Mouse (Mus musculus) ovary, postnatal 10 days (tissue): ENCODE data around the gene Angptl8.
A peak's percentile ranks its signal among the peaks of the same experiment; 100 is the strongest.
"Not testable (repeated sequence)": the region's sequence is repeated elsewhere in the genome, so short reads cannot be mapped to it uniquely, and the experiment has no call there.

Experiments used
- DNase-seq: peaks from one replicate; pipeline ENCODE4 v3.0.0; 2022; ENCODE audit warnings: low spot score

Gene Angptl8

DNA sequence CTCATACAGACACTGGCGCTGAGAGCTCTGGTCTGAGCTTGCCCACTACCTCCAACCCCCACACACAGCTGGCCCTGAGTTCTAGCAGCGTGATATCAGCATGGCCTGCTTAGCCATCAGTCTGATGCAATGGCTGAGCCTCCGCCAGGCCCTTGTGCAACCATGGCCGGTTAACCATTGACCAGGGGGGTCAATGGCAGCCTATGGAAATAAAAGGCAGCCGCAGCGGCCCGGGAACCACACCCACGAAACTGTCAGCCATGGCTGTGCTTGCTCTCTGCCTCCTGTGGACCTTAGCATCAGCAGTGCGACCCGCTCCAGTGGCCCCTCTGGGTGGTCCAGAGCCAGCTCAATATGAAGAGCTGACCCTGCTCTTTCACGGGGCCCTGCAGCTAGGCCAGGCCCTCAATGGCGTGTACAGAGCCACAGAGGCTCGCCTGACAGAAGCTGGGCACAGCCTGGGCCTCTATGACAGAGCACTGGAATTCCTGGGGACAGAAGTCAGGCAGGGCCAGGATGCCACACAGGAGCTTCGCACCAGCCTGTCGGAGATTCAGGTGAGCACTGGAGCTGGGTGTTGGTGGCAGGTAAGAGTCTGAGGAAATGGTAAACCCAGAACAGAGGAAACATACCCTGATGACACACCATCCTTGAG lies at the start of gene Angptl8:
Gene Angptl8, plus strand, starts transcription at position 253 of the 655 bp plus-strand sequence.
- no peak for DNase-seq

DNA sequence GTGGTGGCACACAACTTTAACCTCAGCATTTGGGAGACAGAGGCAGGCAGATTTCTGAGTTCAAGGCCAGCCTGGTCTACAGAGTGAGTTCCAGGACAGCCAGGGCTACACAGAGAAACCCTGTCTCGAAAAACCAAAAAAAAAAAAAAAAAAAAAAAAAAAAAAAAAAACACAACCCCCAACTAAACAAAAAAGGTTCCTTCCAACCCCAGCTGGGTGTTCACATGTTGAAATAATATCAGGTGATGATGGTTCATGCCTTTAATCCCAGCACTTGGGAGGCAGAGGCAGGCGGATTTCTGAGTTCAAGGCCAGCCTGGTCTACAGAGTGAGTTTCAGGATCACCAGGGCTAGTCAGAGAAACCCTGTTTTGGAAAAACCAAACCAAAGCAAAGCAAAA lies 49.0 kb upstream of the Angptl8 start:
- DNase-seq, result not testable (repeated sequence)

DNA sequence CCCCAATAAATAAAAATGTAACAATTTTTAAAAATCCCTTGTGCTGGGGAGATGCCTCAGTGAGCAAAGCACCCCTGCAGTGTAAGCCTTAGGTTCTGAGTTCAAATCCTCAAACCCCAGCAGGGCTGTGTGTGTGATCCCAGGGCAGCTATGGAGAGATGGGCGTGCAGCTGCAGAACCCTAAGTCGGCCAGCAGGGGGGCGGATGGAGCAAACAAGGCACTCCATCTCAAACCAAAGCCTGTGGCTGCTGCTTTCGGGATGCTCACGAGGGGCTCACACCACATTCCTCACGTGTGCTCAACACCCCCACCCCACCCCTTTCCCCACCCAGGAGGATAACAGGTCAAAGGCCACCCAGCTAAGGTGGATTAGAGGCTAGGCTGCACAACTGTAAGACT lies 48.4 kb upstream of the Angptl8 start:
- DNase-seq, result no peak

DNA sequence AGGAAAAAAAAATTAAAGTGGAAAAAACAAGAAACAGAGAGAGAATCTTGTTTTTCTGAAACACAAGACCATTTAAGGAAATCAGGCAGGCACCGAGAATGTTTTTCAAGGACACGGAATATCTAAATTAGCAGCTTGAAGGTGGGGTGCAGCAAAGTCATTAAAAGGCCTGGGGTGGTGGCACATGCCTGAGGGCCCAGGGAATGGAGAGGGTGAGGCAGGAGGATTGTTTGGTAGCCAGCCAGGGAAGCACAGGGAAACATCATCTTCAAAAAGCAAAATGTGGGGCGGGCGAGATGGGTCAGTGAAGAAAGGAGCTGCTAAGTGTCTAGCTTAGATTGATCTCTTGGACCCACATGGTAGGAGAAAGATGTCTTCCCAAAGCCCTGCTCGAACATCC lies 47.7 kb upstream of the Angptl8 start:
- no peak for DNase-seq

DNA sequence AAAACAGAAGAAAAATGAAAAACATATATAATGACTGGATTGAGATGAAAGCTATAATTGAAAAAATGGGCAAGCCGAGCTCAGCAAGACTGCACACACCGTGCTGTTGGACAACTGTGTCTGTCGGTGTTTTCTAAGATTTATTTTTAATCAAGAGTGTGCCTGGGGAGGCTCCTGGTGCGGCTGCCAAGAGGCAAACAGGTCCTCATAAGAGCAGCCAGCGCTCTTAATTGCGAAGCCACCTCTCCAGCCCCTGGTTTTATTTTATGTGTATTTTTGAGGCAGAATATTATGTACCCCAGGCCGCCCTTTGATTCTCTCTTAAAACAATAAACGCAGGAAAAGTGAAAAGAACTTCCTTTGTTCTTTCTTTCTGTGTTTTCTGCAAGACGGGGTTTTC lies 47.1 kb upstream of the Angptl8 start:
- no peak for DNase-seq

DNA sequence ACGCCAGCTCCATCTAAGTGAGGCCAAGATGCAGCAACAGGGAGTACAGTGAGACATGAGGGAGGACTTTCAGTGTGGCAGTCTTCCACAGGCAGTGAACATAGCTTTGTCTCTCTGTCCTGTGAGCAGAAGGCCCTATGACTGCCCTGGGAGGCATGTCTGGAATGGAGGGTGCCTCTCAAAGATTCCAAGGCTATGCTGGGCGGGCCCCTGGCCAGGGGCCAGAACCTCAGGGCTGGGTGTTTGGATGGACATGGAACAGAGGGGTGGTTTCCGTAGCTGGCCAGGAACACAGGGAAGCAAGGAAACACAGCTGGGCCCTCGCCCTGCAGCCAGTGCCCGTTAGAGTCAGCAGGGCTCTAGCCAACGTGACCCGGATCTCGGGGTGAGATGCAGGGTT lies 43.4 kb upstream of the Angptl8 start:
- DNase-seq, result no peak

DNA sequence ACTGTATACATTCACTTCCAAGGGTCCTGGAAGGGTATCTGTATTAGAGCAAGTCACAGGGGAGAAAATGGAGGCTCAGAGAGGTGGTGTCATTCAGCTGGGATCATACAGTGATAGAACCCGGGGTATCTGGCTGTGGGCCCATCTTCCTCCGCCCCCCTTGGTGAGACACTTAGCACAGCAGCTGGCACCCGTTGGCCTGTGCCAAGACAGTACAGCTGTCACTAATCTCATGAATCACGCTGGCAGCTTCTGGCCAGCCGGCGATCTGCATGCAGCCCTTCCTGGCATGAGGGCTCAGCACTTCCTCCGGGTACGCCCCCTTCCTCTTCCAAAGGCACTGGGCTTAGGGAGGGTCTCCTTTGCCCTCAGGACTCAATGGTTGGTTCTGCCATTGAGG lies 42.7 kb upstream of the Angptl8 start:
- no peak for DNase-seq

- DNase-seq, result not testable (repeated sequence)
Observed at GRCm38 (mm10) chr9:21793507-21793906, 41.8 kb upstream of the Angptl8 start.

- DNase-seq, result no peak
Observed at GRCm38 (mm10) chr9:21794344-21794834, 40.9 kb upstream of the Angptl8 start.

GRCm38 (mm10) chr9:21794925-21795324 lies 40.4 kb upstream of the Angptl8 start:
- DNase-seq, result no peak

DNA sequence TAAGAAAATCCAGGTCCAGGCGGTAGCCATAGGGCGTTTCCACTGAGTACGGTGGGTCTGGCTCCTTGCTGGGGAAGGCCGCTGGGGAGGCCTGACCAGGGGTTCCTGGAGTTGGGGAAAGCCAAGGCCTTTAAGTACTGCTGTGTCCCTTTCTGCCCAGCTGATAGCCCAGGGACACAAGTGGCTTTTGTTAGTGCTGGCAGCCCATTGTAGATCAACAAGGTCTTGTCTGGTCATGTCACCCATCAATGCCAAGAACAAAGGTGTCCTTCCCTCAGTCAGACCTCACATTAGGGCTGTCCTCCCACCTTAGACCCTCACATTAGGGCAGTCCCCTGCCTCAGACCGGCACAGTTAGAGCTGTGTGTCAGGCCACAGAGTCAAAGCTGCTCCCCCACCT lies 39.7 kb upstream of the Angptl8 start:
- DNase-seq, result no peak

DNA sequence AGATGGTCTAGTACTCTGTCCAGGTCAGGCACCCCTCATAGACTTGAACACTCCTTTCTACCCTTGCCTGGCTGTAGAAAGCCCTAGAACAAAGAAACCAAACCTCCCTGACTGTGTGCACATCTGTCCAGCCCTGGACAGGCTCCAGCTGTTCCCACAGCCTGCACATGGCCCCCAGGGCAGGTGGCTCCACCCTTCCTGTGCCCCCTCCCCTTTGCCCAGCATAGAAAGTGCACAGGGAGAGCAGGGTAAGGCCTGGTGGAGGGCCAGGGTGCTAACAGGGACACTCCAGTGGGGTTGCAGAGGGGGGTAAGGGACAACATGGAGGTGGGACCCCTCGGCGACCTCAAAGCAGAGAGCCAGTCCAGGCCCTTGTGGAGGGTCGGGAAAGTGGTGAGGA lies 39.1 kb upstream of the Angptl8 start:
- no peak for DNase-seq

DNA sequence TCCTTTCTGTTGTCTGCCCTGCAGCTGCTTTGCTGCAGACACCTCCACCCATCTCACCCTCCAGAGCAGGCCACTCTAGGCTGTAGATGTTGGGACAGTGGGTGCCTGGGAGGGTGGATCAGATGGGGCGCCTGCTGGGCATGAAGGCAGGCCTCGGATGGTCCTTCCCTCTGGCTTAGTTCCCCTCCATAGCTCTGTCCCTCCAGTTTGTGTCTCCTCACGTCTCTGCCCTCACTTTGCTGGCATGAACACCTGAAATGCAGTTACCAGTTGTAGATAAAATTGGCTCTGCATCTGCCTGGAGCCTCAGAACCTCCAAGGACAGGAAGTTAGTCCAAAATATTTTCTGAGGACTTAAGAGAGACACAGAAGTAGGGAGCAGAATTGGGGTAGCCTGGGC lies 38.4 kb upstream of the Angptl8 start:
- no peak for DNase-seq

GRCm38 (mm10) chr9:21797921-21798344 lies 37.4 kb upstream of the Angptl8 start:
- DNase-seq, result peak; percentile 63

DNA sequence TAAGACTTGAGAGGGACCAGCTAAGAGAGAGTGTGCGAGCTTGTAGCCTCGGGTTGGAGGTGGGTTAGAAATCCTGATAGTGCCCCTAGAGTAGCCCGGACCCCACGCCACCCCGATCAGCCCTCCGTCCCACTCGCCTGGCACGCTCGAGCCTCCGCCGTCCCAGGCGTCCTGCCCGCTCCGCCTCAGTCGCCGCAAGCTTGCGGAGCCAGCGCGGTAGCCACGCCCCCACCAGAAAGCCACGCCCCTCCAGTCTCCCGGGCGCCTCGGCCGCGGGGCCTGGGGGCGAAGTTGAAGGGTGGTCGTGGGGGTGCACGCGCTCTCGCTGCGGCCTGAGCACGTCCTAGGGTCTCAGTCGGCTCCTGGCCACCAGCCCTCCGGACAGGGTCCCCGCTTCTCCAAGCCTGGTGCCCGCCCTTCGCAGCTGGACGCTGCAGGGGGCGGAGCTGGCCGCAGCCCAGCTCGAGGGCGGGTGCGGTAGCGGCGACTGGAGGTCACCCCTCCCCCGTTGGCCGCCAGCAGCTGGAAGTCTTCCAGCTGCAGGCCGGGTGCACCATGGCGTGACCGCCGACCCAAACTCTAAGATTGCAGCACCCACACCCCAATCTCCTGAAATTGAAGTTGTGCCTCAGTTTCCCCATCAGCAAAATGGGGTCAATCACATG lies 36.8 kb upstream of the Angptl8 start, which contains the start of gene Kank2:
Gene Kank2, minus strand, starts transcription at position 400 of the 665 bp plus-strand sequence.
- DNase-seq, result peak; percentile 92

- no peak for DNase-seq
Observed at GRCm38 (mm10) chr9:21799010-21799350, 36.3 kb upstream of the Angptl8 start.

DNA sequence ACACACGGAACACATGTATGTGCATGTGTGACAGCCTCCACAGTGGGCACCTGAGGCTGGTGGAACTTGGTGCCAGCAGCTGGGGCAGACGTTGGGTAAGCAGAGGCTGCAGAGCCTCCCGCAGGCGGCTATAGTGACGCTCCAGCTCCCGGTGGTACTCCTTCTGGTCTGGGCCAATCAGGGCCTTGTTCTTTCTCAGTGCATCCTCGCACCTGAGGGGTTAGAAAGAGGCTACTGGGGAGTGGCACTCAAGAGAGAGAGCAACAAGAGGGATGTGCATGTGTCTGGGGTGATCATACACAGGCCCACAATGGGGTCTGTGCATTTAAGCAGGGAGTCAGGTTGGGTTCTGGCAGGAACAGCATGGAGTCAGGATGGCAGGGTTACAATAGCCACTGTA lies 34.2 kb upstream of the Angptl8 start:
- DNase-seq, result no peak

- no peak for DNase-seq
Observed at GRCm38 (mm10) chr9:21801591-21801990, 33.7 kb upstream of the Angptl8 start.

DNA sequence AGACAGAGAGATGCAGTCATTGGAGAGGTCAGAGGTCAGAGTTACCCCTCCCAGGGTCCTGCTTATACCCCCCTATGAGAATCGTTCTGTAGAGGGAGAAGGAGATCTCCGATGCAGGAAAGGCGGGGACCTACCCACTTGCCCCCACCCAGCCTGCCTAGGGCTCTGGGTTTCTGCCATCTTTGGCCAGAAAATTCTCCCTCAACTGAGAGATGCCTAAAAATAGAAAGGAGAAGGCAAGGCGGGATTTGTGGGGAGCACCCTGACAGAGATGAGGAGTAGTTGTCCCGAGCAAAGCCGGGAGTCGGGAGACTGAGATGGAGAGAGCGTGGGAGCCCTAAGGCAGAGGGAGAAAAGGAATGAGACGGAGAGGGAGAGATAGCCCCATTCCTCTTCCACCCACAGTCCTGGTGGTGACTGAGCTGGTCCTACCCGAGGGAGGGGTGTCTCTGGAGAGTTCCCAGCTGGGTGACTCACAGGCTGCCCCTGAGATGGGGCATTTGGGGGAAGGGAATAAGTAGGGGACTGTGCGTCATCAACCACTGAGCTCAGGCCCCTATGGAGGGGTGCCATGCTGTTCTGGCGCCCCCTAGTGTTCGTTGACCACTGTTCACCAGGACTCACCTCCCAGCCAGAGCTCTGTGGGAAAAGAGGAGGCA lies 31.2 kb upstream of the Angptl8 start:
- peak; percentile 74 for DNase-seq

GRCm38 (mm10) chr9:21806363-21806762 lies 28.9 kb upstream of the Angptl8 start:
- DNase-seq, result no peak

DNA sequence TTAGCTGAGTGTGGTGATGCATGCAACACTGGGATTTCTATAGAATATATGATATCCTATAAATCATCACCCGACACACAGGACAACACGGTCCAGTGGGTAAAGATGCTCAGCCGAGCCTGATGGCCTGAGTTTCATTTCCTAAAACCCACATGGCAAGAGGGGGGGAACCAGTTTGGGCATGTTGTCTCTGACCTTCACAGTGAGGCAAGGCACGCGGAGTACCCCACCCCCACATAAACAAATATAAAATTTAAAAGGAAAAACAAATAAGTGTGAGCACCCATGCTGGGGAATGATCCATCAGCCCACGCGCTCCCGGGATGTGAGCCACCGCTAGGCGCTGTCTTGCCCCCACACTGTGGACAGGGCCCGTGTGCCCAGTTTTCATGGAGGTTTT lies 28.3 kb upstream of the Angptl8 start:
- DNase-seq, result no peak

DNA sequence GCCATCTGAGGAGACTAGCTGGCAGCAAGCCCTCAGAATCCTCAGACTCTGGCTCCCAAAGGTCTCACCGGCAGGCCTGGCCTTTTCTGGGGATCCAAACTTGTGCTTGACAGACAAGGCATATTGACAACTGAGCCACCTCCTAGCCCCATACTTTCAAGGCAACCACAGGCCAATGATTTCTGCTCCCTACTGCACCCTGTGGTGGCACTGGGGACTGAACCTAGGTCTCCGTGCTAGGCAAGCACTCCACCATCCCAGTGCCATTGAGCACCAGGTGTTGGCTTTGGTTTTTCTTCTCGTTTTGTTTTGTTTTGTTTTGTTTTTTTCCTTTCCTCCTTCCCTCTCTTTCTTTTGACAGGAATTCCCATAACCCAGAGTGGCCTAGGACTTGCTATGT lies 26.7 kb upstream of the Angptl8 start:
- no peak for DNase-seq

GRCm38 (mm10) chr9:21811170-21811569 lies 24.1 kb upstream of the Angptl8 start:
- no peak for DNase-seq
